Mouse (Mus musculus) spleen, postnatal 36 days (tissue): ENCODE results near the gene Fam107b.
A peak's percentile ranks its signal among the peaks of the same experiment; 100 is the strongest.

Source experiments
- DNase-seq, 2 experiments: peaks; one replicate each; pipeline ENCODE4 v3.0.0; 2022; ENCODE audit warnings: low spot score in 2 of 2, mixed read lengths in 1 of 2

Gene Fam107b

GRCm38 (mm10) chr2:3773089-3773488, 202.8 kb downstream of the Fam107b start:
- DNase-seq, result no peak

GRCm38 (mm10) chr2:3775569-3775968, 205.3 kb downstream of the Fam107b start:
- no peak for DNase-seq

DNA sequence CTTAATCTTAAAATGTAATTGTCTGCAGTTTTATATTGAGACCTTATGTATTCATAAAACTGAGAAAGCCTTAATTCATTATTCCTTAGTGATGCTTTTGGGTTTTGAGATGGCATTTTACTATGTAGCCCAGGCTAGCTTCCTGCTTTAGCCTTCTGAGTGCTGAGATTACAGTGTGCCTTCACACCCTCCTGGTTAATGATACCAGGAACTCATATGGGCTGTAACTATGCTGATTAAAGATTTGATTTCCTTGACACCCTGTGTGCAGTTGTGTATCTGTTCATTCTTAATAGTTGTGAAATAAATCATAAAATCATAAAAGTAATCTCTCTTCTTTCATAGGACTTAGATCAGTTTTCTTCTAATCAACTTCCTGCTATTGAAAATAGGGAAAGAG, 205.8 kb downstream of the Fam107b start:
- no peak for DNase-seq

GRCm38 (mm10) chr2:3777696-3778095, 207.4 kb downstream of the Fam107b start:
- no peak for DNase-seq

- DNase-seq, result no peak
These were observed 215.3 kb downstream of the Fam107b start for GRCm38 (mm10) chr2:3785546-3785945.

- DNase-seq, result no peak
These were observed 217.6 kb downstream of the Fam107b start for GRCm38 (mm10) chr2:3787752-3788423.

DNA sequence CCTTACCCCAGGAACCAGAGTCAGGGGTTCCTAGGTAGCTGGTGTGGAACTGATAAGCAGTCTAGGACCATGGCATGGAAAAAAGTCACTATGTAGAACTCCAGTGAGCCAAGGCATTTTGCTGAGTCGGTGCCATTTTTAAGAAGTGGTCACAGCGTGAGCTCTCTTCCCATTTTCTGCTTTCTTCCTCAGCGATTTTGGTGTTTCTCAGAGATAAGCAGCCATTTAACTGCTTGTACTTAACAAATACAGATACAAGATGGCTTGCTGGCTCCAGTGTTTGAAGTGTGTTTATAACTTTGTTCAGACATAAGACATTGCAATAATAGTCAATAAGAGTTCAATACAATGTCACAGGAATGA, 218.1 kb downstream of the Fam107b start:
- no peak for DNase-seq

GRCm38 (mm10) chr2:3796543-3796942, 226.3 kb downstream of the Fam107b start:
- DNase-seq, result no peak

- peak; percentile 44 to 57 for DNase-seq
These were observed 229.7 kb downstream of the Fam107b start for GRCm38 (mm10) chr2:3799767-3800554.

- DNase-seq, result peak; percentile 18 to 19
These were observed 230.2 kb downstream of the Fam107b start for GRCm38 (mm10) chr2:3800555-3800878.

GRCm38 (mm10) chr2:3805742-3806141, 235.5 kb downstream of the Fam107b start:
- DNase-seq, result no peak

DNA sequence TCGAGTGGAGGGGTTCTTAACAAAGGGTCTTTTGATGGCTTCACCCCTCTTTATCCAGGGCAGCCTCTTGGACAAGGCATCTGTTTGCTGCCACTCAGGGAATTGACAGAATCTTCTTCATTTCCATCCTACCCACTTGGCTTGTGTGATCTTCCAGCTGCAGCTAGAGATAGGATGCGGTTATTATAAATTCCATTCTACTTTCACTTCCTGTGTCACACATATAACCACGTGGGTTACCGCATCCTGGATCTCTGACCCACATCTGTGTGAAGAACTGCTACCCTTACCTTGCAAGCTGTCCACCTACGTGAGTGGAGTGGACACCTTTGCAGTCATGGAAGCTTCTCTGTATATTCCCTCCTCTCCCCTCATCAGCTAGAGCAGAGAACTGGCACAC, 240.0 kb downstream of the Fam107b start:
- DNase-seq, result peak in 1 of 2 experiments; percentile 12

- DNase-seq, result no peak
These were observed 245.9 kb downstream of the Fam107b start for GRCm38 (mm10) chr2:3816142-3816609.

DNA sequence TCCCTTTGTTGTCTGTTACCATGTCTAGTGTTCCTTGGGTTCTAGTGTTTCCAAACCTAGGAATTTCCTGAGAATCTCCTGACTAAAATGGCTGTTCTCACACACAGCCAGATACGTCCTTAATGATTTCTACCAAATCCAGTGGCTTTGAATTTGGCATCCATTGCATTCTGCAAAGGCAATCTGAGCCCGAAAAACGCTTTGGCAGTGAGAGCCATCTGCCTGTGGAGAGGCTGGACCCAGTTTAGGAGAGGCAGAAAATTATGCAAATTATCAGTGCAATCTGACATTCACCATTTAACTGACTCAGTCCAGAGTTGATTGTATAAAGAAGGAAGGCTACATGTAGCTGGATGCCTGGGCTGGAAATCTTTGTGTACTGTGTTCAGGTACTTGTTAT, 247.3 kb downstream of the Fam107b start:
- no peak for DNase-seq

DNA sequence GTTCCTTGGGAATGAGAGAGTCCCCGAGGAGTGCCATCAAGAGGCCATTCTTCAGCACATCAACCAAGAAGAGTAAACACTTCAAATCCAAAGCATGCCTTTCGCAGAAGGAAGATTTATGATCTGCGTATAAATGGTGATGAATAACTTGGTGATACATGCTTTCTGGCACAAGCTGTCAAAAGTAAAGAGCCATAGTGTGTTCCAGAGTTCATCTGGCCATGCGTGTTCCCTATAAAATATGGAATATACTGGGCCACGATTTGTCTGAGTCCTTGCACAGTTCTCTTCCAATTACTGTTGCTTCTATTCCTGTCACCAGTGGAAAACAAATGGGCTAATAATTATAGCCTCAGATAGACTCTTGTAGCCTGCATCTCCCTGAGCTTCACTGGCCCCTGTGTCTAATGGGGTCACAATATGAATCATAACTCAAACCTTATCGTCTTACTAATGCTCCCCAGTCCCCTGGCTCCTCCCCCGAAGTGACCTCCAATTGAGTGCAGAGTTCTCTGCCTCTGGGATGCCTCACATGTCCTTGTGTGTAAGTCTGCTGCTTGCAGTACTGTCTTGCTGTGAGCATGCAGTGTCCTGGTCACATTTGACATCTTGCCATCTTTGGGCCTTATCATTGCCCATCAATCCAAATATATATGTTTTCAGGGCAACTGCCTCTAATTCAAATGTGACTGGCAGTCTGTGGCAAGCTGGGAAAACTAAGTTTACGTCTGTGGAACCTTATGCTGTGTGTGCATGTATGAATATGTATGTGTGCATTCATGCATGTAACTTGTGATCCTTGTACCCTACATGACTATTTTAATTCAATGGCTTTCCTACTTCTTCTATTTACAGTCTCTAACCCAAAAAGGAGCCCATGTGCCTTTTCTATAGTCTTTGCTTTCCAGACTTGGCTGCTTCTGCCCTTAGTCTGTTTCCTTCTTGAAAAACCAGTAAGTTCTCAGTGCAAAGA, 252.5 kb downstream of the Fam107b start:
- no peak for DNase-seq
